Mouse (Mus musculus) neural tube, embryonic 10.5 days (tissue): ENCODE measurements around the gene Kat6b.

Experiments used
- DNase-seq: peaks from one replicate; pipeline ENCODE4 v3.0.0-alpha.2; 2017; ENCODE audit warnings: low spot score; ENCODE audit errors: extremely low spot score

Gene Kat6b

GRCm38 (mm10) chr14:21558440-21559131, 77.4 kb downstream of the Kat6b start:
- DNase-seq: no peak

GRCm38 (mm10) chr14:21559447-21559846, 78.2 kb downstream of the Kat6b start:
- no peak for DNase-seq

DNA sequence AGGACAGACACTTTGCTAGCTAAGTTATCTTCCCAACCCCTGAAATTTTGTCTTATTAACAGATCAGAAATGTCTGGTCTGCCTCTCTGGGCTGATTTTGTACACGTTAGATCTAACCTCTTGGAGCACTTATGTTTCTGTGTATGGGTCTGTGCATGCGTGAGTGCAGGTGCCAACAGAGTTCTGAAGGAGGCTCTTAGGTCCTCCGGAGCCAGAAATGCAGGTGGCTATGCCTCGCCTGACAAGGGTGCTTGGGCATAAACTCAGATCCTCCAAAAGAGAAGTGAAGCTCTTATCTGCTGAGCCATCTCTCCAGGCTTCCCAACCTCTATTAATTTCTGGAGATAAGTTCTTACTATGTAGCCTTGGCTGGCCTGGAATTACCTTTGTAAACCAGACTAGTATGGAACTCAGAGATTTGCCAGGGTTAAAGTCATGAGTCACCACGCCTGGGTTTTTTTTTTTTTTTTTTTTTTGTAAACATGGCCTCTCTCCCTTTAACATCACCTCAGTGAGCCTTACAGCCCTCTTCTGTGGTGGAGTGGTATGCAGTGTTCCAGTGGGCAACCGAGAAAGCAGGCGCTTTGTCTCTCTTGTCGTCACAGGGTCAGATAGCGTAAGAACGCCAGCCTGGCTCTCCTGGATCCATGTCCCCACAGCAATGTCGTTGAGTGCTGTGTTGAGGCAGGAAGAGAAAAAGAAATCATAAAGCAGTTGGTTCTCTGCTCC, 79.4 kb downstream of the Kat6b start:
- no peak for DNase-seq

GRCm38 (mm10) chr14:21561396-21562065, 80.3 kb downstream of the Kat6b start:
- no peak for DNase-seq

DNA sequence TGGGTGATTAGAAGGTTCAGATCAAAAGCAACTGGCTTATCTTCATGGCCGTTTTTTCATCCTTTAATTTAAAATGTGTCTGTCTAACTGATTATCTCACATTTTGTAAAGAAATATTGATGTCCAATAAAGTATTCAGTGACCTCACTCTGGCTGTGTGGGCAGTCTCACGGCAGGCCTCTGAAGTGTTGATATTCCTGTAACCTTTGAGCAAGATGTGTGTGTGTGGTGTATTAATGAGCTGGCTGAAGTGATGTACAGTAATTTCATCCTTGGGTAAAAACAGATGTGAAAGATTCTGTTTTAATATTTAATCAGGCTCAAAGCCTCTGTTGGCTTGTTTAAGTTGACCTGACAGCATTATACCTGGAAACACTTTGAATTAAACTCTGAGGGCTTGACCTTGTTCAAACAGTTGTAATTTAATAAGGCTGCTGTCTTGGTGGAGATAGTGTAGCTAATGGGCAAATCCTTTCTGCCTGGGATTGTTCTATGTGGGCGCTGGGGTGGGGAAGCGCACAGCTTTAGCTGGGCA, 82.4 kb downstream of the Kat6b start:
- no peak for DNase-seq

- no peak for DNase-seq
Observed at GRCm38 (mm10) chr14:21565541-21566353, 84.5 kb downstream of the Kat6b start.

- DNase-seq: no peak
Observed at GRCm38 (mm10) chr14:21567293-21567984, 86.2 kb downstream of the Kat6b start.

- no peak for DNase-seq
Observed at GRCm38 (mm10) chr14:21568821-21569220, 87.6 kb downstream of the Kat6b start.

- no peak for DNase-seq
Observed at GRCm38 (mm10) chr14:21574686-21575309, 93.6 kb downstream of the Kat6b start.

- DNase-seq: no peak
Observed at GRCm38 (mm10) chr14:21576867-21577266, 95.6 kb downstream of the Kat6b start.

- no peak for DNase-seq
Observed at GRCm38 (mm10) chr14:21581198-21581597, 100.0 kb downstream of the Kat6b start.

GRCm38 (mm10) chr14:21582301-21582700, 101.1 kb downstream of the Kat6b start:
- DNase-seq: no peak

DNA sequence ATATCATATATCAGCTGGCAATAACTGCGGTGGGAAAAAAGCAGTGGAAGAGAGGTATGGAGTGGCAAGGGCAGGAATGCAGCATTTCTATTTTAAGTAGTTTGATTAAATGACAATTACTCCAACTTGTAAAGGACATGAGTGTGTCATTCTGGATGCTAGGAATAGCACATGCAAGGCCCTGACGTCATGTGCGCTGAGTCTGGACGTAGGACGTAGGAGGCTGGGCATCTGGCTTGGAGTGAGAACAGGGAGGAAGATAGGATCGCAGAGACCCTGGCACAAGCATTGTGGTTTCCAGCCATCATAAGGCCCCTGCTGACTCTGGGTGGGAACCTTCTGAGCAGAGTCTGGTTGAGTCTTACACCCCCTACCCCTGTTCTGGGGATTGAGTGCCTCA, 101.8 kb downstream of the Kat6b start:
- DNase-seq: no peak

DNA sequence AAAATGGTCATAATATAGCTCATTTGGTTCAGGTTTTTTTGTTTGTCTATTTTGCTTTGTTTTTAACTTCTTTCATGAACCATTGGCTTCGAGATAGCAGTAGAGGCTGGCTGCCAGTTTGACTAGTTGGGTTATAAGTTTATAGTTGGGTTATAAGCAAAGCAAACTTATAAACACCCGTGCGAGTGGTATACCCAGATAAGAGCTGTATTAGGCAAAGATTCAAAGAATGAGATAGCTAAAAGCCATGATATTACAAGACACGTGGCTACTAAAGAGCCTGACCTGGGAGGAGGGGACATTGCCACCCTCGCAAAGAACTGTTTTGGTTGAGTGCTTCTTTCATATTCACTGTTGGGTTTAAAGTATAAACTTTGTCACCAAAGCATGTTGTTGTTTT, 102.6 kb downstream of the Kat6b start:
- no peak for DNase-seq

- DNase-seq: no peak
Observed at GRCm38 (mm10) chr14:21584468-21585135, 103.4 kb downstream of the Kat6b start.

DNA sequence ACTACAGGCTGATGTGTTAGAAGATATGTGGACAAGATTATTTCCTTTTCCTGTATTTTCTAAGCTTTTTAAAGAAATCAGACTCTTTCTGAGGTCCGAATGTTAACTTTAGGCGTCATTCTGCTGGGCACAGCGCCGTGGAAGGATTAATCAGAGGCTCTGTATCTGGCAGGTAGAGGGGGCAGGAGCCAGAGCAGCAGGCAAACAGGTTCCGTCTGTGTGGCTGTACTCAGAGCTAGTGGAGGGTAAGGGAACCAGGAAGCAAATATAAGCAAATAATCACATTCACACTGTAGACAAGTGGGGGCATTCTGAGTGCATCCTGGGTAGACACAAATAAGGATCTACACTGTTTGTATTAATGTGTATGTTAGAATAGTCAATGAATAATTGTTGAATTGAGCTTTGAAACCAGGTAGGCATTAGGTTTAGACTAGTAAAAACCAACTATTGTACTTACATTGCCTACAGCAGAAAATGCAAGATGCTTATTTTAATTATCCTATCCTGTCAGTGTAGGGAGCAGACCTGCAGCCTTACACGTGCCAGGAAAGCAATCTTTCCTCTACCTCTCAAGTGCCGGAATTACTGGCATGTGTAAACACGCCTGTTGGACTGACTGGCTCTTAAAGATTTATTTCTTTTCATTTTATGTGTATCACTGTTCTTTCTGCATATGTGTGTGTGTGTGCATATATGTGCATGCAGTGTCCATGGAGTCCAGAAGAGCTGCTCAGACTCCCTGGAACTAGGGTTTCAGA, 104.4 kb downstream of the Kat6b start:
- DNase-seq: no peak

GRCm38 (mm10) chr14:21586481-21587118, 105.4 kb downstream of the Kat6b start:
- DNase-seq: no peak

GRCm38 (mm10) chr14:21587931-21588330, 106.7 kb downstream of the Kat6b start:
- no peak for DNase-seq
